Mouse (Mus musculus) left cerebral cortex, postnatal 10 days (tissue): ENCODE results near the gene Psd4. TPM values are rescaled to one million over a fixed set of nuclear protein-coding genes. Genes with fewer than 3 reads are reported as not detected.

Experiments used
- DNase-seq, 2 experiments: peaks; one replicate each; pipeline ENCODE4 v3.0.0; 2021 to 2022; ENCODE audit warnings: low spot score in 2 of 2, mixed read lengths in 1 of 2; ENCODE audit errors: extremely low spot score in 1 of 2
- intact Hi-C: fragments of 180-260 bp; cut with DNase I; formaldehyde crosslinking; loops from one replicate; pipeline ENCODE4 v1.15.1; 2025
- total RNA-seq, 2 experiments: library from RNA; stranded (reverse); gene quantifications; 2 replicates each; pipeline ENCODE4 v1.2.3; 2021

Gene Psd4
- 1 to 10 TPM in 1 of 2 experiments, under 1 TPM in 1; 0.67 to 2.0 TPM for total RNA-seq

GRCm38 (mm10) chr2:24367030-24367894 lies at the start of gene Psd4:
Gene Psd4 (plus strand): TSS chr2:24367580.
- intact Hi-C loops: no loop called here
- DNase-seq: peak in 1 of 2 experiments; percentile 83

GRCm38 (mm10) chr2:24317919-24318598 lies 49.3 kb upstream of the Psd4 start:
- DNase-seq: no peak
- intact Hi-C loops: no loop called here

- no peak for DNase-seq
- intact Hi-C loops: no loop called here
Observed at GRCm38 (mm10) chr2:24335333-24335732, 32.0 kb upstream of the Psd4 start.

- DNase-seq: no peak
- intact Hi-C loops: no loop called here
Observed at GRCm38 (mm10) chr2:24336545-24336944, 30.8 kb upstream of the Psd4 start, which contains the start of gene Il1rn. Gene Il1rn (plus strand): TSS chr2:24336853.

- intact Hi-C loops: no loop called here
- no peak for DNase-seq
Observed at GRCm38 (mm10) chr2:24341395-24341885, 25.9 kb upstream of the Psd4 start.

- DNase-seq: no peak
- intact Hi-C loops: no loop called here
Observed at GRCm38 (mm10) chr2:24344619-24345018, 22.8 kb upstream of the Psd4 start.

GRCm38 (mm10) chr2:24345056-24345455 lies 22.3 kb upstream of the Psd4 start:
- no peak for DNase-seq
- intact Hi-C loops: no loop called here

GRCm38 (mm10) chr2:24347926-24348325 lies 19.5 kb upstream of the Psd4 start:
- DNase-seq: no peak
- intact Hi-C loops: no loop called here

- intact Hi-C loops: no loop called here
- DNase-seq: no peak
Observed at GRCm38 (mm10) chr2:24351159-24351558, 16.2 kb upstream of the Psd4 start.

- no peak for DNase-seq
- intact Hi-C loops: no loop called here
Observed at GRCm38 (mm10) chr2:24353042-24353441, 14.3 kb upstream of the Psd4 start.

- DNase-seq: peak in 1 of 2 experiments; percentile 29
- intact Hi-C loops: loop anchor here (2.0 to 5.0 kb wide), 2 partner anchors 50 to 211 kb away; no protein-coding TSS in a partner anchor
Observed at GRCm38 (mm10) chr2:24357642-24358041, 9.7 kb upstream of the Psd4 start.

- intact Hi-C loops: loop anchor here (5.0 kb wide), 1 partner anchor 48 kb away; no protein-coding TSS in a partner anchor
- no peak for DNase-seq
Observed at GRCm38 (mm10) chr2:24359347-24359746, 8.0 kb upstream of the Psd4 start.

GRCm38 (mm10) chr2:24363818-24364217 lies 3.6 kb upstream of the Psd4 start:
- intact Hi-C loops: no loop called here
- DNase-seq: no peak

- intact Hi-C loops: no loop called here
- no peak for DNase-seq
Observed at GRCm38 (mm10) chr2:24366214-24366975, 985 bp upstream of the Psd4 start.

GRCm38 (mm10) chr2:24367895-24368261 lies 498 bp downstream of the Psd4 start:
- no peak for DNase-seq
- intact Hi-C loops: no loop called here

GRCm38 (mm10) chr2:24378747-24379450 lies 11.5 kb downstream of the Psd4 start:
- no peak for DNase-seq
- intact Hi-C loops: no loop called here

- intact Hi-C loops: no loop called here
Observed at GRCm38 (mm10) chr2:24382456-24383230, 15.3 kb downstream of the Psd4 start.

GRCm38 (mm10) chr2:24383636-24384035 lies 16.3 kb downstream of the Psd4 start:
- intact Hi-C loops: no loop called here
- no peak for DNase-seq

More at GRCm38 (mm10) chr2:24382456-24383230, 15.3 kb downstream of the Psd4 start:
- no peak for DNase-seq
